Mouse (Mus musculus): ENCODE data around the gene Bach1. TPM values are rescaled to one million over a fixed set of nuclear protein-coding genes. Genes with fewer than 3 reads are reported as not detected.

The Bach1 gene
- total RNA-seq, 2 experiments from 2014 or later = 12.0 to 12.8 TPM

DNA sequence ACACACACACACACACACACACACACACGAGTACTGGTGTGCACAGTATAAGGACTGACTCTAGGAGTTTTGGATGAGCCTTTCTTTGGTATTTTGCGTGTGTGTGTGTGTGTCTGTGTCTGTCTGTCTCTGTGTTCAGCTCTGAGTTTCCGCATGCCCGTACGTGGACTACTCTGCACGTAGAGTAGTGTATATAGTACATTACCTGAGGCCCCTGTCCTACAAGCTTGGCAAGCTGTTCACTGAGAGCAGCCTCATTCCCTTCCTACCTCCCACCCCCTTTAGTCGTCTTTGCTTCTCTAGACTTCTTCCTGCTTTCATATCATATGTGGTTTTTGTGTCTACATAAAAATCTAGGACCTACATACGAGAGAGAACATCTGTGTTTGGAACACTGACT lies 30.0 kb downstream of the Bach1 start:
- intact Hi-C loops (cut with DNase I) = no loop called here
- no peak for DNase-seq (ENCODE audit: low spot score in 2 of 2)

- intact Hi-C loops (cut with DNase I) = no loop called here
- no peak for DNase-seq (ENCODE audit: low spot score in 2 of 2)
These were observed 30.7 kb downstream of the Bach1 start for GRCm38 (mm10) chr16:87729469-87729868.

GRCm38 (mm10) chr16:87734868-87735381 lies 36.2 kb downstream of the Bach1 start:
- intact Hi-C loops (cut with DNase I) = no loop called here
- no peak for DNase-seq (ENCODE audit: low spot score in 2 of 2)

DNA sequence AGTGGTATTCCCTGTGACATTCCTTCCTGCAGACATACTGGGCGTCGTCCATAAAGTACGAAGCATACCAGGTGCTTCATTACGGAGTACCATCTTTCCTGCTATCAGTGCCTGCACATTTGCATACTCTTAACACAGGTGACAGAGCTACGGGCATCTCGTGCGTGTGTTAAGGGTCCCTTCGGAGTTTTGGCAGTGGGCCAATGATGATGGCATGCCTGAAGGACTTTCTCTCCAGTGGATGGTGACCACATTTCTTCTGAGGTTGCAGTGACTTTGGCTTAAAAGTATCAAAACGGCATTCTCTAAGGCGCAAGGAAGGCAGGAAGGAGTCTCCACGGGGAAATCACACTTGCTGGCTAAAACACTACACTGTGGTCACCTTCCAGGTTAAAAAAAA lies 37.4 kb downstream of the Bach1 start:
- intact Hi-C loops (cut with DNase I) = no loop called here
- no peak for DNase-seq (ENCODE audit: low spot score in 2 of 2)

GRCm38 (mm10) chr16:87737296-87737695 lies 38.6 kb downstream of the Bach1 start:
- DNase-seq (ENCODE audit: low spot score in 2 of 2) = no peak

DNA sequence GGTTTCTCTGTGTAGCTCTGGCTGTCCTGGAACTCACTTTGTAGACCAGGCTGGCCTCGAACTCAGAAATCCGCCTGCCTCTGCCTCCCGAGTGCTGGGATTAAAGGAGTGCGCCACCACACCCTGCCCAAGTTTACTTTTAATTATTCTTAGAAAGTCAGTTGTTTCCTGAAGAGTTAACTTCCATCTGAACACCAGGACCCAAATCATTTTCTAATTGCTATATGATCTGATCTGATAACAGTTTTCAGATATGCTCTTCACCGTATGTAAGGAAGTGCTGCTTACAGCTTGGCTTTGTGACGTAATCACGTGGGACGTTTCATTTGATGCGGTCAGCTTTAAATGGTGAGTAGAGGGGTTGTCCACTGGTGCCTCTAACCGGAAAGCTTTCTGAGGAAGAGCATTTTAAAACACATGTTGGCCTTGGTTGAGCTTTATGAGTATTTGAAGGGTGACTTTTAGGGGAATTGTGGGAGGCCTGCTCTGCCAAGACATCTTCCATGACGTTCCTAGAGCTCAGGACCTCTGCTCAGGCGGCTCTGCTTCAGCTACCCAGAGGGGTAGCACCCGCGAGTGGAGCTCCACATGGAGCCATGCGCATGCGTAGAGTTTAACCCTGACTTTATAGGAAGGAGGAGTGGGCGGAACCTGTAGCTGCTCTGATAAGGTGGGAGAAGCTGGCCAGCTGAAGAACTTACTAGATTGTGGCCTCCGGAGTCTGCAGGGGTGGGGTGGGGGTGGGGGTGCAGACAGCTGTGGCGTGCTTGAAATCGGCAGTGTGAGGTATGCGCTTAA lies 39.3 kb downstream of the Bach1 start:
- intact Hi-C loops (cut with DNase I) = no loop called here
- no peak for DNase-seq (ENCODE audit: low spot score in 2 of 2)

More at GRCm38 (mm10) chr16:87737296-87737695, 38.6 kb downstream of the Bach1 start:
- intact Hi-C loops (cut with DNase I) = no loop called here

DNA sequence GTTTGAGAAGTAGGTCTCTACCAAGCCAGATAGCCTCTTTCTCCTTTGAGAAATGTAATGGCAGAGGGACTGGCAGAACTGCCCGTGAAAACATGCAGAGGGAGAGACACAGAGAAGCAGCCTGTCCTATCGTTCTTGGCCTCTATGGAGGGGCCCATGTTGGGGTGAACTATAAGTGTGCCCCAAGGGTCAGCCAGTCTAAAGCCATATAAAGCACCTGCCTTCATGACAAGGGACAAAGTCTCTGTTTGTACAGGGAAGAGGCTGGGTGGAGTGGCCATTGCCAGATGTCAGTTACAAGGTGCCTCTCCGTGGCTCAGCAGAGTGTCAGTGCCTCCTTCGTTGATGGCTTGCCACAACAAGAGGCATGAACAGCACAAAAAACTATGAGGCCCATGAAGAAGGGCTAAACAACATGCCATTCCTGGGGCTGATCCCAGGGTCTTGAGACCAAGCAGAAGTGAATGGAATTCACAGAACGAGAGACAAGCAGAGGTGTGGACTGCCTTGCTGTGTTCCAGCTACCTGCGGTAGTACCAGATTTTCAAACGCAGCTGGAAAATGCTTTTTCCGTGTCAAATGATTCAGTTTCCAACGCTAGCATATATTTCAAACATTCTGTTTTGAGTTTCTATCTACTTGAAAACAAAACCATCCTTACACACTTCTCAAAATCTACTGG lies 42.4 kb downstream of the Bach1 start:
- intact Hi-C loops (cut with DNase I) = no loop called here
- DNase-seq (ENCODE audit: low spot score in 2 of 2) = no peak

GRCm38 (mm10) chr16:87743661-87744060 lies 44.9 kb downstream of the Bach1 start:
- DNase-seq (ENCODE audit: low spot score in 2 of 2) = no peak
- intact Hi-C loops (cut with DNase I) = no loop called here

DNA sequence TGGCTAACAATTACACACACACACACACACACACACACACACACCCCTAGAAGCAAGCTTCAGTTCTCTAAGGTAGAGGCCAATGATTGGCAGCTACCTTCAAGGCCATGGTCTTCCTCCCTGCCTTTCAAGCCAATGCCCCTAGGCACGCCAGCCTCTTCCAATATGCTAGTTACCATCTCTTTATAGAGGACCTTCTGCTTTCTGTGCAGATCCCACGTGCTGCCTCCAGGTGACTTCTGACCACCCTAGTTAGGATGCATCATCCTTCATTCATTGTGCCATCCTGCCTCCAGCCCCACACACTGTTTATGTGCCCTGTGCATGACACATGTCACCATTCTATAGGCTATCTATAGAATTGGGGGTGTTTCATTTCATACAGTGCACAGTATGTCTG lies 45.6 kb downstream of the Bach1 start:
- intact Hi-C loops (cut with DNase I) = no loop called here
- no peak for DNase-seq (ENCODE audit: low spot score in 2 of 2)

DNA sequence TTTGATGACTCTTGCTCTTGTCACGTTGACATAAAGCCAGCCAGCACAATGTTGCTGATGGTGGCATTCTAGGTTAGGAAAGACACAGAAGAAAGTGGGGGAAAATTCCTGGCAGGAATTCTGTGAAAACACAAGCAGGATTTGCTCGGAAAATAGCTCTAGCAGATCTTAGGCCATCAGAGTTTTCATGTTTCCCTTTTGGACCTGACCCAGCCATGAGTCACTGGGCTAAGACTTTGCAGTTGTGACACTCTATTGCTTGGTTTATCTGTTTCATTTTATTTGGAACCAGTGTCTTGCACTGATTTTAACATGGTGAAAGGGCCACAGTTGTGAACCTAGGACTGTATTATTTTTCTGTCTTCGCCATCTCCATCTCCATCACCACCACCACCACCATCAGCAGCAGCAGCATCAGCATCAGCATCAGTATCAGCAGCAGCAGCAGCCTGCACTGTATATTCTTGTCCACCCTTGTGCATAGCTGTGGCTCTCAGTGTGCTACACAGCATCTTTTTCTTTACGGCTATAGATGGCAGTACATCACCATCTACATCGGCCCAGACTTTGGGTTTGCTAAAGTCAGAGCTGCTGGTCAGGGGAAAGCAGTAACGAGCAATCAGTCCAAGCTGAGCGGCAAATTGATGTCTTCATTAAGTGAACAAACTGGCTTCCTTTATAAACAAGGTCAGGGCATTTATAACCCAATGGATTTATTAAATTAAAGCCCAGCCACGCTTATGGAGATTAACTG lies 46.6 kb downstream of the Bach1 start:
- intact Hi-C loops (cut with DNase I) = no loop called here
- no peak for DNase-seq (ENCODE audit: low spot score in 2 of 2)

DNA sequence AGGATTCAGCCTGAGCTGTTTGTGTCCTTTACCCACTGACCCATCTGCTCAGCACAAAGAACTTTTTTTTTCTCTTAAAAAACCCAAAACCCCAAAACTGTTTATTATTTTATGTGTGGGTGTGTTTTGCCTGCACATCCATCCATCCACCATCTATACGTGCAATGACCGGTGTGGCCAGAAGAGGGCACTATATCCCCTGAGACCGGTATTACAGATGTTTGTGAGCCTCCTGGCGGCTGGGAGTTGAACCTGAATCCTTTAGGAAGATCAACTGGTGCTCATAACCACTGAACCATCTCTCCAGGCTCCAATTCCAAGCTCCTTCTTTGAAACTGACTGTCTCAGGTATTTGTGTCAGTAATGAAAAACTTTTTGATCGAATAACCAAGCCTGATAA lies 48.0 kb downstream of the Bach1 start:
- intact Hi-C loops (cut with DNase I) = no loop called here

GRCm38 (mm10) chr16:87751243-87751642 lies 52.5 kb downstream of the Bach1 start:
- no peak for DNase-seq (ENCODE audit: low spot score in 2 of 2)
- intact Hi-C loops (cut with DNase I) = no loop called here

More for the DNA sequence above, 48.0 kb downstream of the Bach1 start:
- peak in 1 of 2 experiments; percentile 35 for DNase-seq (ENCODE audit: low spot score in 2 of 2)

GRCm38 (mm10) chr16:87752482-87752881 lies 53.7 kb downstream of the Bach1 start:
- intact Hi-C loops (cut with DNase I) = no loop called here
- no peak for DNase-seq (ENCODE audit: low spot score in 2 of 2)

DNA sequence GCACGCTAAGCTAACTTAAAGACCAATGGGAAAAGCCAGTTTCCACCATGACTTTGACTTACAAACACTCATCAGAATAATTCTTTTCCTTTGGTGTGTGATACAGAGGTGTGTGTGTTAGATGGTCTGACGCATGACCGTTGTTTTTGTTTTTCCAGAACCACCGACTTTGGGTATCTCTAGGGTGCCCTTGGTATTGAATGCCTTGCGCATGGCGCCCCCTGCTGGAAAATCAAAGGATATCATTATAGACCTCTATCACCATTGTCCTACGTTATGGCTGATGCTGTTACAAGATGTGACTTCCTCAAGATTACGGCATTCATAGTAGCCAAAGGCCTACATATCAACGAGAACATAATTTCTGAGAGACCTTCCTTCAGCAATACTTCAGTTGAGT lies 56.1 kb downstream of the Bach1 start:
- intact Hi-C loops (cut with DNase I) = loop anchor here (2.0 to 5.0 kb wide), 3 partner anchors 156 to 248 kb away; no protein-coding TSS in a partner anchor
- peak; percentile 31 to 39 for DNase-seq (ENCODE audit: low spot score in 2 of 2)

DNA sequence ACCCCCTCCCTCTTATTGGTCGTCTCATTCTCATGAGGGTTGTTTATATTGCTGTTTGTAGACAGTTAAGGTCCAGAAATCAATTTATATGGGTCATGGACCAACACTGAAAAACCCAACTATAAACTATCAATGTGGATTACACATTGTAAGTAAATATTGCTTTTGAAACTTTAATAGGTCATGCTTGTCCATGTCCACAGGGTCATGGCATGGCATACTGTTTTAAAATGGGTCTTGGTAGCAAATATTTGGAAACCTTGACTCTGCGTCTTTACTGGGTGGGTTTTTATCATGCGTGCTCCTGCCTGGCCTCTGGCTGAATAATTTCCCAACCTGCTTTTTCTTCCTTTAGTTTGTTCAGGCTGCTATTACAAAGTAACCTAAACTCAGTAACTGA lies 57.2 kb downstream of the Bach1 start:
- intact Hi-C loops (cut with DNase I) = loop anchor here (2.0 to 5.0 kb wide), 3 partner anchors 157 to 249 kb away; no protein-coding TSS in a partner anchor
- no peak for DNase-seq (ENCODE audit: low spot score in 2 of 2)

DNA sequence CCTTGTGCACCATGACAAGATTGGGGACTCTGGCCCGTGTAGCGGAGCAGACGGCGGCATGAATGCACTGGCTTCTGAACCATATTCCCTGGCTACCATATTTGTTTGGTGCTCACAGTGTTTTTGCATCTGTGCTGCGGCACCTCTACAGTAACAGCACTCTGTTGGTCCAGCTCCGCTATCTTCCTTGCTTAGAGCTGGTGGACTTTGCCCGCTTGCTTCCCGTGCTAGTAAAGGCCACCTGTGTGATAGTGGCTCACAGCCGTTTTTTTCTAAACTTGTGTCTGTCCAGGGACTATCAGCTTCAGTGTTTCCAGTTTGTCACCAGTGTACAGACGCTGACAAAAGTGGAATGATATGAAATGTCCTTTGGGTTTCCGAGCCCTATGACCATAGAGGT lies 59.3 kb downstream of the Bach1 start:
- DNase-seq (ENCODE audit: low spot score in 2 of 2) = no peak
- intact Hi-C loops (cut with DNase I) = loop anchor here (5.0 kb wide), 1 partner anchor 176 kb away; no protein-coding TSS in a partner anchor

DNA sequence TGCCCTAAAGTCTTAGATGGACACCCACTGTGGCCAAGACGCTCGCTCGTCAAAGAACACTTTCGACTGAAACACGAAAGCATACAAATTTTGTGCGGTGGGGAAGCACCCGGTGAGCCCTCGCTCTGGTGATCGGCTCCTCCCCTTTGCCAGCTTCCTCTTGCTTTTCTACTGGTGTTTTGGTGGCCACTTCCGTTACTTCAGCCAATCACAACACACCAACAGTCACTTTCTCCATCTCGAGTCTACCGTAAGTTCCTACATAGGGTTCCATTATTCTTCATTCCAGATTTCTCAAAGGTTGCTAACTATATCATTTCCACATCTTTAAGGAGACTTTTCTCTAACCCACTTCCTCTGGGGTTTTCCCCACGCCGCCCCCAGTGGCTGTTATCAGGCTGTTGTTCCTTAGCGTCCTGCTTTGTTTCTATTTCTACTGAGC lies 65.9 kb downstream of the Bach1 start:
- intact Hi-C loops (cut with DNase I) = loop anchor here (10.0 kb wide), 1 partner anchor 2000 kb away; no protein-coding TSS in a partner anchor
- no peak for DNase-seq (ENCODE audit: low spot score in 2 of 2)

DNA sequence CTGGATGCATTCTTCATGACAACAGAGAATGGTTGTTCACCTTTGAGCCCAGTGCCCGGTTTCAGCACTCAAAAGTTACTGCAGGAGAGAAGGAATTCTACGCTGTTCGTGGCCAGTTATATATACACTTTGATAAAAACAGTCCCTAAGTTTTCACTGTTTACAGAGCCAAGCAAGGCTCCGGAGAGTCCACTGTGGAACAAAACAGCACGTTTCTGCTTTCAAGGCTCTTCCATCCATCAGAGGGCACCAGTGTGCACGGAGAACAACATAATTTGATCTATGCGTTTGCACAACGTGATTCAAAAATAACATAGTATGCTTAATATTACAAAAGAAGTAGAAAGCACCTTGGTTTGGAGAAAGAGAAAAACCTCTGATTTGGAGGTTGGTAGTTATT lies 67.2 kb downstream of the Bach1 start:
- no peak for DNase-seq (ENCODE audit: low spot score in 2 of 2)
- intact Hi-C loops (cut with DNase I) = loop anchor here (10.0 kb wide), 1 partner anchor 1999 kb away; no protein-coding TSS in a partner anchor

DNA sequence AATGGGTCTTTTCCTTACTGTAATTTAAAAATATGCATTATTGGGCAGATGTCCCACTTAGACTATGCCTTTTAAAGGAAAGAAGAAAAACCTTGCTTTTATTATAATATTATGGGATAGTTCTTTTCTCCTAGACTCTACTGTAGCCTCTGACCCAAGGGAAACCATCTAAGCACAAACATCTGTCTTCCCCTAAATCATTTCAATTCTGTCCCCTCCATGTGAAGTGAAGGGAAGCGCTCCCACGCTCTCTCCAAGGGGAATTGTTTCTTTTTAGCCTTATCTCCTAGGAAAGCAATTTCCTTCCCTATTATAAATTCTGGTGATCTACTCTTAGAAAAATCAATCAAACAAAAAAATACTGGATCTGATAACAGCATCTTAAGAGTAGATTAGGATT lies 71.8 kb downstream of the Bach1 start:
- no peak for DNase-seq (ENCODE audit: low spot score in 2 of 2)
- intact Hi-C loops (cut with DNase I) = no loop called here

GRCm38 (mm10) chr16:87771926-87772325 lies 73.2 kb downstream of the Bach1 start:
- intact Hi-C loops (cut with DNase I) = no loop called here
- no peak for DNase-seq (ENCODE audit: low spot score in 2 of 2)

Data from left cerebral cortex, postnatal 36 days (tissue).